Mouse (Mus musculus): Measurements from ENCODE around the gene Ak9. TPM values are rescaled to one million over a fixed set of nuclear protein-coding genes. Genes with fewer than 3 reads are reported as not detected.

Gene Ak9
- total RNA-seq (2021), result under 1 TPM in 1 of 2 experiments, not detected in 1; 0.10 TPM
- long read RNA-seq, experiment 1, result 0 reads
- long read RNA-seq, experiment 2, result 0 reads

DNA sequence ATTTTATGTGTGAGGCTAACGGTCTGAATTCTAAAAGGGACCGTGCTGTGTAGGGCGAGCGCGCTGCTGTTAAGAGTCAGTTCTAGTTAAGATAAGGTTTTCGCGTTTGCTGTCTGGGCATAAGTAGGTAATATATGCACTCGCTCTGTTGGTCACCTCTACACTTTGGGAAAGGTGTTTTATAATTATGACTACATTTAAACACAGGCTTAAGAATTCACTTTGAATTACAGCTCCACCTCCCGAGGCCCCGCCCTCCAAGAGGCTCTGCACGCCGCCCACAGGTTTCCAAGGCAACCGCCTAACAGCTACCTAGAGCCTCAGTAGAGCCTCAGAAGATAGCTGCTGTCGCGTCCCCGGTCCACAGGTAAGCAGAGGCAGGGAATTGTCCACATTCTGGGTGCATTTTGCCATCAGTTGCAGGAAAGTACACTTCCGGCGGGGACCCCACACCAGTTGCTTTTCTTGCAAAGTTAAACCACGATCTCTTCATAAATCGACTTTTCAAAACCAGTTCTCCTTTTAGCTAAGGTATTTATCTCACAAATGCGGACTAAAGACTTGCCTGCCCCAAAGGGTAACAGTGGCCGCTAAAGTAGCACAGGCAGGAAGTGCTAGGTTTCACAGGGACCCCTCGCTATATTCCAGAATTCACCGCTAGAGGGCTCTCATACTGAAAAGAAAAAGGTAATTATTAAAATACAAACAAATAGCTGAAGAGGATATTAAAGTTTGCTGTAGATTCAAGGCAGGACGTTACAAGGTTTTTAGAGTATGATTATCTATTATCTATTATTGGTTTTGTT is at the start of gene Ak9:
Gene Ak9 (plus strand): TSS at position 342 of the 806 bp plus-strand sequence.
- peak; percentile 81 to 82 for DNase-seq (ENCODE audit: low spot score in 2 of 2)

DNA sequence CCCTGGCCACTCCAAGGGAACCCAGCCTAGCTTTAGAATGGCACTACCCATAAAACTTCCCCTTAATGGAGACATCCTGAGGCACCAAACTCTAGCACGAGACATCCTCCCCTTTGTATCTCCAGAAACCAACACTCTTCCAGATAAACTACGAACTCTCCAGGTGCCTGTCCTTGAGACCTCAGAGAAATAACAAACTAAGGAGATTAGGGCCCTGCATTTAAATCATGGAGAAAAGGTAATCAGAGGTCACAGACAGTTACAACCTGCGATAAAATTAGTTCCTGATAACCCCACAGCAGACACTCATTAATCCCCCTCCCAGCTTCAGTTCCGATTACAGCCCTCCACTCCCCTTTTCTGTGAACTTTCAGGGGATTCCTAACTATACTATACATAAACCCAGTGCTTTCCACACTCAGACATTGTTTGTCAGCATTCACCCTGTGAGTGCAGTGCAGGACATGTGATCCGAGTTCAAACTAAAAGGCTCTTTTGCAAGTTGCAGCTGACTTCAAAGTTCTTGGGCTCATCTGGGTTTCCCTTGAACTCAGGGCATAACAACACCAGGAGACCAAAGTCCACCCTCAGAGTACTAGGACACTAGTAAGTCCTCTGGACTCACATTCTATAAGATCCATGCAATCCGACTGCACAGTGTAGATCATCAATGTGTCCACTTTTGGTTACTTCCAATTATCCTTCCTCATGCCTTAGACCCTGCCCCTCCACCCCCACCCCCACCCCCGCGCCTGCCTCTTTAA is 43.4 kb upstream of the Ak9 start:
- no peak for DNase-seq (ENCODE audit: low spot score in 2 of 2)

DNA sequence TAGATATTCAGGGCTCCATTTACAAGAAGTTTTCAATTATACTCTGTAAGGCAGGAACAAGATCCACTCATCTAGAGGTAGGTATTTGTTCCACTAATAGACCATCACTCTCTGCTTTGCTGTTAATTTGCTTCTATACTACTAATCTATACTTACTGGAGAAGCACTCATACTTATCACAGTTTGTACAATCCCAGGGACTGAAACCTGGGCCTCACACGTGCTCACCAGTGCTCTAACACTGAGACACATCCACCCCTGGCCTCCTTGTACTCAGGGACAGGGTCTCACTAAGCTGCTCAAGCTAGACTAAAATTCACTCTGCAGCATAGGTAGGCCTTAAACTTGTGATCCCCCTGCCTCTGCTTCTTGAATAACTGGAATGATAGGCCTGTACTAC is 42.6 kb upstream of the Ak9 start:
- no peak for DNase-seq (ENCODE audit: low spot score in 2 of 2)

DNA sequence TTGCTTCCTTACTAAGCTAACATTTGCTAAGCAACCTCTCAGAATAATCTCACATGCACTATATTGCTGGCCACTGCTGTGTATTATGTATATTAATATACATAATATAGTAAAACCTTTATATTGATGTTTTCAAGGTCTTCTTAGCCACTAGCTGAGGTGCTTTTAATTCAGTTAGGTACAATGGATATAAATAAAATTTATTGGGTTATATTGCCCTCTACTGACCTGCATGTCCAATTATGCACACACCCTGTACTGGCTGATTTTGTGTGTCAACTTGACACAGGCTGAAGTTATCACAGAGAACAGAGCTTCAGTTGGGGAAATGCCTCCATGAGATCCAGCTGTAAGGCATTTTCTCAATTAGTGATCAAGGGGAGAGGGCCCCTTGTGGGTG is 41.9 kb upstream of the Ak9 start:
- DNase-seq (ENCODE audit: low spot score in 2 of 2), result no peak

DNA sequence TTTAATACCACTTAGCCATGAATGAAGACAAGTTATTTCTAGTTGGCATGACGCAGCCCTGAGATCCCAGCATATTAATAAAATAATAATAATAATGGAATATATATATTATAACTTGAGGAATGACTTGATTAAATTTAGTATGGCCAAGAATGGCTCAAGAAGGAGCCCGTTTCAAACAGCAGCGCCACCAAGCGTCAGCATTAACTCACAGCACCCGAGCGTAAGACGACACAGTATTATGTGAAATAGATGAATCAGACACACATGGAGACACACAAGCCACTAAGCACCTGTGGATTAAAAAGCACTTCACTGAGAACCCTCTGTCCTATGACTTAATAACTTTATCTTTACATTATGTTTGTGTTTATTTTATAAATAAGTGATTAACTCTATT is 31.9 kb upstream of the Ak9 start:
- no peak for DNase-seq (ENCODE audit: low spot score in 2 of 2)

DNA sequence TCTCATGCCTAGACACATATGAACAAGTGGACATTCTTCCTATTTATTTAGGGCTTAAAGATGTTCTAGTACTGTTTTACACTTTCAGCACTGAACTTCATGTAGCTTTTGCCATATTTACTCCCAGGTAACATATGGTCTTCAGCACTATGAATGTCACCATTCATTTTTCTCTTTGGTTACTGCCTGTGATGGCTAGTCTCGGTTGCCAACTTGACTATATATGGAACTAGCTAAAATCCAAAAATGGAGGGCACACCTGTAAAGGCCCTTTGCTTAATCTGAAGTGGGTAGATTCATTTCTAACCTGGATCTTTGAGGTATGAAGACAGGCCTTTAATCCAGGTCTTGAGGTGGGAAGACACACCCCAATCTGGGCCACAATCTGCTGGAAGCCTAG is 28.9 kb upstream of the Ak9 start:
- DNase-seq (ENCODE audit: low spot score in 2 of 2), result no peak

DNA sequence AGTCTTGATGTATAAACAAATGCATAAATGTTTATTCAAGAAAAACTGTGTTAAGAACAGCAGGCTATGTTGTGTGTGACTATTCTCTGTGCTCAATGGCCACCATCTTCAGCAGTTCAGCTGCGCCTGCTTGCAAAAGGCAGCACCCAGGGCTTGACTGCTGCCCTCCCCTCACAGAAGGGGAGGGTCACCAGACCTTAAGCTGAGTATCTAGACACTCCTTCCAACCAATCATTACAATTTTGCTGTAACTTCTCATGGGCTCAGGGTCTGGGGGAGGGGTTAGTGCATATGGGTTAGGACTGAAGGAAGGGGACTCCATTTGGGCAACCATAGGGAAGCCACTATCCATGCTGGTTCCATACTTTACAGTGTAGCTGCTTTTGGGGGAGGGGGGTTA is 25.0 kb upstream of the Ak9 start:
- DNase-seq (ENCODE audit: low spot score in 2 of 2), result no peak

DNA sequence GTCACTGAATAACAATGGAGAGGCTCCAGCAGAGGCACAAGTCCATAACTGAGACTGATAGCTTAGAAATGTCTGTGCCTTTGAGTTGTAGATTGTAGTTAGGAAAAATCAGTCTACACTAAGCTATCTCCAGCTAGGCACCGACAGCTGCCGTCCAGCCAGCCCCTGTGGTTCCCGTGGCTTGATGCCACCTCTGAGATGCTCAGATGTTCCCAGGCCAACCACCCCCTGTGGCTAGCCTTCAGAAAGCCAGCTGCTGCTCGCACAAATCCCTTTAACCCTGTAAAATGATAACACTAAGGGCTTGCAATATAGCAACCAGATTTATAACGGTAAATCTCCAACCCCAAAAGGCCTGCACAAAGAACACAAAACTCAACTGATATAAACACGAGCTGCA is 23.6 kb upstream of the Ak9 start:
- DNase-seq (ENCODE audit: low spot score in 2 of 2), result no peak

DNA sequence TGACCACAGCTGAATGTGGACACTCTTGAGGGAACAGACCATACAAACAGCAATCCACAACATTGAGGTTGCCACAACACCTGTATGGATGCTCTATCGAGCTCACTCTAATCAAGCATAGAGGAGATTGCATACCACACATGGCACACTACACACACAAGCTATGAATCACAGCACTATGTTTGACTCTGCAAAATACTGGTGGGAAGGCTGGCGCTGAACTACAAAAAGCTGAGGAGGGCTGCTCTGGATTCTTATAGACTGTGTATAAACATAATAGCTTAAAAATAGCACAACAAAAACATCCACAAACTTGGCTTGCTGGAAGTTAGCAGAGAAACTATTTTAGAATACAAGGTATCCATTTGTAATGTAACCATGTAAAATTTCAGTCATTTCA is 23.0 kb upstream of the Ak9 start:
- DNase-seq (ENCODE audit: low spot score in 2 of 2), result no peak

DNA sequence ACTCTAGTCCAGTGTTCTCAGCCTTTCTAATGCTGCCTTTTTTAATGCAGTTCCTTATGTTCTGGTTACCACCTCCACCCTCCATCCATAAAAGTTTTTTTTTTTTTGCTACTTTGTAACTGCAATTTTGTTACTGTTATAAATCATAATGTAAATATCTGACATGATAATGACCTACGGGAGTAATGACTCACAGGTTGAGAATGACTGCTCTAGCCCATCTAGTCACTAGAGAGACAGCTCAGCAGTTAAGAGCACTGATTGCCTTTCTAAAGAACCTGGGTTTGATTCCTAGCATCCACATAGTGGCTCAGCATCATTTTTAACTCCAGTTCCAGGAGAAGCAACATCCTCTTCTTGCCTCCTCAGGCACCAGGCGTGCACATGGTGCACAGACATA is 21.7 kb upstream of the Ak9 start:
- DNase-seq (ENCODE audit: low spot score in 2 of 2), result no peak

DNA sequence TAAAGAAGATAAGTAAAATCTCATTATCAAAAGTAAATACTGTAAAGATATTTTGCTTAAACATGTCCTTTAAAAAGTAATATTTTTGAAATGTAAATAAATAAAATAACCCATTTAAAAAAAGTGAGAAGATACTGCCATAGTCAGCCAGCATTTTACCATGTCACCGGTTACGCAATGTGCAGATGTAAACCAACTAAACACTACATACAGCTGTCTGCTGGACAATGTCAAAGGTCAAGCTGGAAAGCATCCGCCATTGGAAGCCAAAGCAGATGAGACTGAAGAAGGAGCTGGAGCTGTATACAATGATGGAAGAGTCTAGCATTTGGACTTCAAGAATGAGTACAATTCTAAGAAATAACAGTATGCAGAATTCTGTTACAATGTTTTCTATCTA is 16.2 kb upstream of the Ak9 start:
- no peak for DNase-seq (ENCODE audit: low spot score in 2 of 2)

DNA sequence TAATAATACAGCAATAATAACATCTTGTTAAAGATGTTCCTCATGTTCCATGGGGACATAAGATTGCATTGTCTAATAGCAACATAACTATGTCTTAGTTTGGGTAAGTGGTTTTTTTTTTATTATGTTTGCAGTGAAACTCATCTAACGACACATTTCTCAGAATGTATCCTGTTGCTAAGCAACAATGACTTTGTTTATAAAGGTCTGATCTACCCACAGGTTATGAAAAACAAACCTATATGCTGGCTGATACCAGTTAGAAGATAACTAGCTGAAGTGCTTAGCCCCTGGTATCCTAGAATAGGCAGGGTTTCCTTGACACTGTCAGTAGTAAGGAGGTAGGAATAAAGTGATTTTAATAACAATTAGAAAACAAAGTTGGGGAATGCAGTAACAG is 15.7 kb upstream of the Ak9 start:
- DNase-seq (ENCODE audit: low spot score in 2 of 2), result no peak

DNA sequence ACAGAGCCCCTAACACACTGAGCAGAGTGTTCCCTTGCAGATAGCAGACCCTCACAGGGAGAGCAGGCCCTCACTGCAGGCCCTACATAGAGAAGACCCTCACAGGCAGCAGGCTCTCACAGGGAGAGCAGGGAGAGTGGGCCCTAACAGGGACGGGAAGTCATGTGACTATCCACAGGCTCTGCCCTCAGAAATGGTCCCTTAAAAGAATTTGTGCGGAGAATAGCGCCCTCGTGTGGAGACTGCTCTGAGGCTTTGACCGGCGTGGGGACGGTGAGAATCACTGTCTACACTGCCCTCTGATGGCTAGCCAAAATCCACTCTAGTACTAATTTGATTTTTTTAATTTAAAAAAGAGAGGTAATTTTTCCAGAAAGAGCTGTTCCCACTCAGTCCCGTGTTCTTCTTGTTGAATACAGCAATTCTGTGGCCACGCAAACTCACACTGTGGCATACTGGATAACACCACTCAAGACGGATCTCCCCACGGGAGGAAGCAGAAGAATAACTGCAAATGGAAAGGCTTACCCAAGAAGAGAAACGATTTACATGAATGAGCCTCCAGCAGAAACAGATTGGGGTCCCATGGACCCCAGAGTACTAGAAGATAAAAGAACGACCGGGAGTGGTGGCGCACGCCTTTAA is 14.9 kb upstream of the Ak9 start:
- peak; percentile 68 to 70 for DNase-seq (ENCODE audit: low spot score in 2 of 2)

DNA sequence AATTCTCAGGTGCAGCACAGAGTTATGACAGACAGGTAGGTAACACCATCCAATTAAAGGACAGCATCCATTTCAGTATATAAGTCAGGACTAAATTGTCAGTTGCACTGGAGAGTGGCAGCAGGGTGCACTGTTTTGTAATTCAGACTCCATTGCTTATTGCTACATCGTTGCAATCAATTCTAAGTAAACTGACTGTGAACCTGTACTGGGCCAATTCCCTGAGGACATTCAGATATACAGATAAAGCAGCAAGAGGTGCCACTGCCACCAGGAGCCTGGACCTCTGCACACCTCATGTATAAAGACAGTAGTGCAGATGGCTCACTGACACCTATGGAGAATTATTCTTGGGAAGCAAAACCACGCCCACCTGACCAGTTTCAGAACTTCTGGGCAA is 12.8 kb upstream of the Ak9 start:
- no peak for DNase-seq (ENCODE audit: low spot score in 2 of 2)

DNA sequence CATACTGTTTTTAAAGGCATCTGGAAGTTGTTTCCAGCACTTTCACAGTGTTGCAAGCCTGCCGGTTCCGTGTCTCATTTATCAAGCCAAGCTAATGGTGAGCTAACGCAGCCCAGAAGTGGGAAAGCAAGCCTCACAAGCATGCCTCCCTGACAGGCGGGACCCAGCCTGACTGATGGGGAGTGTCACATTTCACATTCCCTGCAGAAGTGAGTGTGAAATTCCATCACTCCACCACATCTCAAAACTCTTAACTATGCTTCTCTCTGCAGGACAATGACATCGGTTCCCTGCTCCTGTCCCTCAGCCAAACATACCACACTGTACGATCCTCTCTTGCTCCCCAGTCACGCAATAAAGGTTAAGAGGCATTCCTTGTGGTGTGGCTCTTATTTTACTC is 10.8 kb upstream of the Ak9 start:
- no peak for DNase-seq (ENCODE audit: low spot score in 2 of 2)

DNA sequence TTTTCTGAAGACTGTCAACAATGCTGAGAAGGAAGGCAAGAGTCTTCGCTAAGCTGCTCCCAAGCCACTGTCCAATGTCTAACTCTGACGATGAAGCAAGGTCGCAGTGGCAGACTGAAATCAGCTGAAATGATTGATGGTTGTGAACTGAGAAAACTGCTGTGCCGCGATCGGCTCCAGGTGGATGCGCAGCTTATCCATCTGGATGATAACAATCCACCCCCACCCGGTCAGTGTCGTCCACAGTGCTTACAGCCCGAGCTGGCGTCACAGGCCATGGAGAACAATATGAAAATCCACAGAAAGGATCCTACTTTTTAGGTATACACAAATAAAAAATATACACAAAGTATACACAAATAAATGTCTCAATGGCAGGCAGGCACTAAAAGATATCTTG is 9.0 kb upstream of the Ak9 start:
- DNase-seq (ENCODE audit: low spot score in 2 of 2), result no peak

DNA sequence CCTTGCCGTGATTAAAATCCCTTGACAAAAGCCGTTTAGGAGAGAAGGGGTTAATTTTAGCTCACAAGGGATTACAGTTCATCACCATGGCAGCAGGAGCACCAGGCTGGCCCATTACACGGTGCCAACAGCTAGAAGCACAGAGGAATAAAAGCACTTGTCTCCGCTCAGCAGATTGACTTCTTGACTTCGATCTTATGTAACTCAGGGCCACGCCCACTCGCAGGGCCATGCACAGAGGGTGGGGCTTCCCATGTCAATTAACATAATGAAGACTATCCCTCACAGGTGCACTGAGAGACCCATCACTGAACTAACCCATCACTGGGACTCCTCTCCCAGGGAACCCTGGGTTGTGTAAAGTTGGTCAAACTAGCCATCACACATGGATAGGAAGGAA is 8.6 kb upstream of the Ak9 start:
- no peak for DNase-seq (ENCODE audit: low spot score in 2 of 2)

DNA sequence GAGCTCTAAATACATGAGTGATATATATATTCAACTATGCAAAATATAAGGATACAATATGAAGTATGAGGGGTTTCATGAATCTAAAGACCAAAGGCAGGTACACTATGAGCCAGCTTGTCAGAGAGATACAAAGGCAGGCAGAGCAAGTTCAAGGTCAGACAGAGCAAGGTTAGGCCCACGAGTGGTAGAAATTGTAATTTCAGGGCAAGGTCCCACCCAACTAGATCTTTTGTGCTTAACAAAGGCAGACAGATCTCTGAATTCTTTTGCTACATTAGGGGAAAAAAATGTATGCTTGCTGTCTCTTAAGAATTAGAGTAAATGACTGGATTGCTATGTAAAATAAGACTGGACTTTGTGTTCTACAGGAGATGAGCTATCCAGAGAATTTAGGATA is 3.6 kb upstream of the Ak9 start:
- DNase-seq (ENCODE audit: low spot score in 2 of 2), result no peak

DNA sequence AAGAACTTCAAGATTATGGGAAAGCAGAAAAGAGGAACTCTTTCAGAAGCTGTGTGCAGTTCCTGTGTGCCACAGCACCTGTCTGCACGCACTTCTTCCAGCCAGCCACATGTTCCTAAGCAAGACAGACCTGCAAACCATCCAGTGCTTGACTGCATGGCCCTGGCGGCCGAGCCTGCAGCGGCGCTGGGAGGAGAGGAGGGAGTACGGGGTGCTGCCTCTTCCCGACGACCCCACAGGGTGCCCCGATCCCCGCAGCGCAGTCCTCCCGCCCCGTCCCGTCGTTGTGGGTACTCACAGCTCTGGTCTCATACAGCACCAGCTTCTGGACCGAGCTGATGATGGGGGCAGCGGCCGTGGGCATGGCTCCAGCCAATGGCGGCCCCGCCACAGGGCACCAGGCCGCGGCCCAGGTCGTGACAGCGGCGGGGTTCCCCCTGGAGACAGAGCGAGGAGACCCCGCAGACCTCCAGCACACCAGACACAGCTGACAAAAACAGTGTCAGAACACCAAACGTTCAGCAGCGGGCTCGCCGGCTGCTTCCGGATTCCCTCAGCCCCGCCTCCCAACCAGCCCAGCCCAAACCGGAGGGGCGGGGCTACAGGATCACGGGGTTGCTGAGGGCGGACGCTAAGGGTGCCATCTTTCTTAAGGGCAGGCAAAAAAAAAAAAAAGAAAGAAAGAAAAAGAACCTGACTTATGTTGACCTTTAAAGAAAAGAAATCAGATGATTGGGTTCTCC is 920 bp upstream of the Ak9 start, which contains the start of gene Fig4:
Gene Fig4 (minus strand): TSS at position 572 of the 743 bp plus-strand sequence.
- peak; percentile 83 to 84 for DNase-seq (ENCODE audit: low spot score in 2 of 2)

DNA sequence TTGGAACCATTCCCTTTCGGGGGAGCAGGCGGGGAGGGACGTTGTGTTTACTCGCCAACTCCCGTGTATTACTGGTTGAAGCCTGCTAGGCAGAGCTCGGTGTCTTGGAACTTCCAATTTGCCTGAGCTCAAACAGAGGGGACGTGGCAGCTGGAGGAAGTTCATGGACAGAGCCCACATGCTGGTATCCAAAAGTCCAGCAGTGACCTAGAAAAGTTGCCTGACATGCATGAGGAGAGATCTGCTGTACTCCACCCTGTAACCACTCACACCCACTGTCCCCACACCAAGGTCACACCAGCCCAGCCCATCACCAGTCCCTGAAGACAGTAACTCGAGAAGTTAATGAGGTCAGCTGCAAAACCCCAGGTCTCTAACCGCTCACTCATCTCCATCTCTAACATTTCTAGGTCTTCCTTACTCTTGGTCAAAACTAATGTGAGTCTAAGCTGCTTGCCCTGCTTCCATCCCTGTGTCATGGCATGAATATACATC is 1.2 kb downstream of the Ak9 start:
- no peak for DNase-seq (ENCODE audit: low spot score in 2 of 2)

DNA sequence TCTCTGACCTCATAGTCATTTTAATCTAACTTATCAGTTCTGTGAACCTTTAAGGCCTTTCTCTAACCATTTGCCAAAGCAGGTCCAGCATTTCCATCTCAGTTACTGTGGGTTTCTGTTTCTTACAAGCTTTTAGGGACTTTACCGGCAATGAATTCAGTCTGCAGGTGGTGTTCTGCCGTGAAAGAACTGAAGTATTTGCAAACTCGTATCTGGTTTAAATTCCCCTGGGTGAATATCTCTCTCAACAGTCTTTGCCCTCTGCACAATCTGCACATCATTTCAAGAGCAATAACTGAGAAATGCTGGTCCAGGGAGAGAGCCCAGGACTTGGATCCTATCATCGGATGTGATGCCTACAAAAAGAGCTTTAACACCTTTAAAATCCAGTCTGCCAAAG is 4.4 kb downstream of the Ak9 start:
- DNase-seq (ENCODE audit: low spot score in 2 of 2), result no peak
